Mouse (Mus musculus): ENCODE data around the gene Myocd. TPM values are rescaled to one million over a fixed set of nuclear protein-coding genes. Genes with fewer than 3 reads are reported as not detected.

Myocd gene
- polyA plus RNA-seq, 1 experiment from 2014 or later, result 7.7 TPM

GRCm38 (mm10) chr11:65128666-65129065, 141.1 kb downstream of the Myocd start:
- no peaks in the 10 kb centered on the region for H3K9me3 ChIP-seq (ENCODE audit: low read length)
- ATAC-seq (ENCODE audit: low FRiP score, low TSS enrichment), result no peak
- 68% methylated on average over 4 of the region's 4 CpGs for WGBS

GRCm38 (mm10) chr11:65126566-65126965, 143.2 kb downstream of the Myocd start:
- H3K9me3 ChIP-seq (ENCODE audit: low read length), result no peaks in the 10 kb centered on the region
- H3K27me3 ChIP-seq (ENCODE audit: insufficient read depth, low read length), result no peaks in the 10 kb centered on the region
- peak overlapping the region; percentile 80 for H3K27ac ChIP-seq (ENCODE audit: low read length)
- H3K4me3 ChIP-seq (ENCODE audit: low read length), result no peak overlapping the region
- ATAC-seq (ENCODE audit: low FRiP score, low TSS enrichment), result peak; percentile 84
- peak overlapping the region; percentile 44 for H3K9ac ChIP-seq (replicated peaks; ENCODE audit: low read length)
- H3K4me2 ChIP-seq (replicated peaks; ENCODE audit: low read depth, low read length), result no peak overlapping the region
- WGBS, result 37% methylated on average over 9 of the region's 9 CpGs
- H3K36me3 ChIP-seq (ENCODE audit: insufficient read depth, low read length), result no peaks in the 10 kb centered on the region
- peaks cover 30% of the 10 kb centered on the region for H3K4me1 ChIP-seq (ENCODE audit: insufficient read depth, low read length)

More at GRCm38 (mm10) chr11:65128666-65129065, 141.1 kb downstream of the Myocd start:
- Histone ChIP-seq H3K4me2 (replicated peaks; ENCODE audit: low read depth, low read length) (no peak overlapping the region), H3K27me3 (ENCODE audit: insufficient read depth, low read length) (no peaks in the 10 kb centered on the region), H3K27ac (ENCODE audit: low read length) (0 out of 2 replicates have a peak overlapping the region, but pooled peaks have one; percentile 36), H3K4me1 (ENCODE audit: insufficient read depth, low read length) (peaks cover 30% of the 10 kb centered on the region), H3K4me3 (ENCODE audit: low read length) (no peak overlapping the region), H3K9ac (replicated peaks; ENCODE audit: low read length) (no peak overlapping the region), H3K36me3 (ENCODE audit: insufficient read depth, low read length) (no peaks in the 10 kb centered on the region)

Other genes with a start within 250 kb of the Myocd start
- gene 1700086D15Rik, start 110.1 kb downstream of the Myocd start, polyA plus RNA-seq (2015; fragmentation: Nextera tagmentation; extraction: Ambion mirVana), result 0.17 TPM in 1 of 2 replicates, not detected in the other
- 7.1 and 7.4 TPM in 2 replicates for gene Arhgap44, start 107.0 kb downstream of the Myocd start, polyA plus RNA-seq (2015; fragmentation: Nextera tagmentation; extraction: Ambion mirVana)

Data from kidney, embryonic 16.5 days (tissue).